Mouse (Mus musculus) gastrocnemius, postnatal 25 days (tissue): ENCODE results near the gene Sorcs3. TPM values are rescaled to one million over a fixed set of nuclear protein-coding genes. Genes with fewer than 3 reads are reported as not detected.

ENCODE experiments used
- DNase-seq: peaks from one replicate; pipeline ENCODE4 v3.0.0; 2022
- total RNA-seq, 2 experiments: library from RNA; stranded (reverse); gene quantifications; 1 replicate in 1 of 2; 2 replicates in 1 of 2; pipeline ENCODE4 v1.2.3; 2021

Gene Sorcs3
- total RNA-seq, 2 experiments from 2014 or later = not detected

DNA sequence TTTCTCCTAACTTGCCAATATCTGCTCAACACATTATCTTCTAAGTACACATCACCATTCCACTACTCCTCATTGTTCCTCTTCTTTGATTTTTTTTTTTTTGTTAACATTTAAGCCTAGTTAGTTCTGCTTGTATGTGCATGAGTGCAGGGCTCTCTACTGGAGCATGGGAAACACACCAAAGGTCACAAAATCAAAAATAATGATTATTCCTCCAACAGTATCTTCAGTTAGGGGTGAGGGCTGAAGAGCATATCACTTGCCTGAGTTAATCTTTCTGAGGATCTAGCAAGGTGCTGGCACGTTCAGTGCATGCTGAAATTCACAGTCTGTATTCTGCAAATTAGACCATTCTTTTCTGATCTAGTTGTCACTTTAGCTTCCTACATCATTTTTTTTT, 644.6 kb downstream of the Sorcs3 start:
- no peak for DNase-seq
